Mouse (Mus musculus) CD4-positive, CD25-positive, alpha-beta regulatory T cell, adult 4 months (primary cell): ENCODE measurements around the gene Lrch4. TPM values are rescaled to one million over a fixed set of nuclear protein-coding genes. Genes with fewer than 3 reads are reported as not detected.

ENCODE experiments used
- polyA plus RNA-seq, 2 experiments: library from polyadenylated mRNA; unstranded; fragments of 100-300 nt; shearing (Covaris generic); gene quantifications; one replicate each; pipeline ENCODE4 v1.2.1; 2017

Lrch4 gene
- polyA plus RNA-seq, 2 experiments from 2014 or later: 46.5 to 81.2 TPM

Other genes starting within 250 kb of the Lrch4 start
- gene Zan, start 152.1 kb upstream of the Lrch4 start, polyA plus RNA-seq: under 1 TPM; 0.27 to 0.39 TPM
- gene Pop7, start 126.6 kb upstream of the Lrch4 start, polyA plus RNA-seq: 10 to 100 TPM; 44.2 to 57.4 TPM
- 10 to 100 TPM; 35.6 to 36.1 TPM for gene Gigyf1, start 110.6 kb upstream of the Lrch4 start, polyA plus RNA-seq
- not detected for gene Epo, start 95.9 kb upstream of the Lrch4 start, polyA plus RNA-seq
- gene Gnb2, start 95.6 kb upstream of the Lrch4 start, polyA plus RNA-seq: 10 to 100 TPM; 36.8 to 66.7 TPM
- not detected for gene Actl6b, start 75.6 kb upstream of the Lrch4 start, polyA plus RNA-seq
- gene Tfr2, start 59.3 kb upstream of the Lrch4 start, polyA plus RNA-seq: 1 to 10 TPM in 1 of 2 experiments, not detected in 1; 1.6 TPM
- 10 to 100 TPM; 27.3 to 28.8 TPM for gene Mospd3, start 28.1 kb upstream of the Lrch4 start, polyA plus RNA-seq
- 1 to 10 TPM in 1 of 2 experiments, not detected in 1; 1.4 TPM for gene Pcolce, start 15.3 kb upstream of the Lrch4 start, polyA plus RNA-seq
- under 1 TPM; 0.46 to 0.49 TPM for gene Fbxo24, start 119 bp upstream of the Lrch4 start, polyA plus RNA-seq
- gene Gm20605, start 54 bp downstream of the Lrch4 start, polyA plus RNA-seq: 10 to 100 TPM; 11.5 to 15.5 TPM
- gene Sap25, start 12.2 kb downstream of the Lrch4 start, polyA plus RNA-seq: 10 to 100 TPM; 43.0 to 46.6 TPM
- gene Irs3, start 16.6 kb downstream of the Lrch4 start, polyA plus RNA-seq: not detected
- 10 to 100 TPM; 14.3 to 15.7 TPM for gene Agfg2, start 55.6 kb downstream of the Lrch4 start, polyA plus RNA-seq
- under 1 TPM in 1 of 2 experiments, not detected in 1; 0.11 TPM for gene Nyap1, start 112.5 kb downstream of the Lrch4 start, polyA plus RNA-seq
- gene Tsc22d4, start 116.6 kb downstream of the Lrch4 start, polyA plus RNA-seq: 10 to 100 TPM; 49.6 to 62.4 TPM
- gene Ppp1r35, start 149.7 kb downstream of the Lrch4 start, polyA plus RNA-seq: 1 to 10 TPM; 6.9 to 7.0 TPM
- gene Mepce, start 158.5 kb downstream of the Lrch4 start, polyA plus RNA-seq: 10 to 100 TPM; 27.5 to 32.3 TPM
- 10 to 100 TPM; 15.2 to 24.8 TPM for gene Zcwpw1, start 158.7 kb downstream of the Lrch4 start, polyA plus RNA-seq
- under 1 TPM in 1 of 2 experiments, not detected in 1; 0.51 TPM for gene Pilra, start 207.2 kb downstream of the Lrch4 start, polyA plus RNA-seq
- under 1 TPM in 1 of 2 experiments, not detected in 1; 0.58 TPM for gene Pilrb1, start 229.0 kb downstream of the Lrch4 start, polyA plus RNA-seq
- gene Pilrb2, start 242.7 kb downstream of the Lrch4 start, polyA plus RNA-seq: 1 to 10 TPM in 1 of 2 experiments, not detected in 1; 1.9 TPM